Mouse (Mus musculus) embryonic facial prominence, embryonic 15.5 days (tissue): ENCODE data around the gene Pank3. TPM values are rescaled to one million over a fixed set of nuclear protein-coding genes. Genes with fewer than 3 reads are reported as not detected.
"Not testable (repeated sequence)": the region's sequence is repeated elsewhere in the genome, so short reads cannot be mapped to it uniquely, and the experiment has no call there.

ENCODE experiments used
- ATAC-seq: fragments of 200-750 bp; cut with Nextera tagmentation; 2 replicates; pipeline ENCODE4 v1.8.0; 2017; ENCODE audit warnings: low read depth, moderate TSS enrichment; ENCODE audit not compliant: insufficient number of reproducible peaks, low FRiP score, low TSS enrichment
- H3K27ac ChIP-seq: fragments of 300-500 bp; sonication (generic); replicated peaks from 2 replicates; pipeline ENCODE4 v1.5.1; 2015; ENCODE audit warnings: mild to moderate bottlenecking, inconsistent platforms
- H3K27me3 ChIP-seq: fragments of 300-500 bp; sonication (generic); 2 replicates; pipeline ENCODE4 v1.6.1; 2015; ENCODE audit warnings: inconsistent platforms
- H3K36me3 ChIP-seq: fragments of 300-500 bp; sonication (generic); 2 replicates; pipeline ENCODE4 v1.6.1; 2015; ENCODE audit warnings: mild to moderate bottlenecking, inconsistent platforms
- H3K4me1 ChIP-seq: fragments of 300-500 bp; sonication (generic); 2 replicates; pipeline ENCODE4 v1.6.1; 2015; ENCODE audit warnings: inconsistent platforms
- H3K4me2 ChIP-seq: fragments of 300-500 bp; sonication (generic); replicated peaks from 2 replicates; pipeline ENCODE4 v1.6.1; 2015; ENCODE audit warnings: mild to moderate bottlenecking, inconsistent platforms
- H3K4me3 ChIP-seq: fragments of 300-500 bp; sonication (generic); replicated peaks from 2 replicates; pipeline ENCODE4 v1.5.1; 2015; ENCODE audit warnings: mild to moderate bottlenecking, inconsistent platforms
- H3K9ac ChIP-seq: fragments of 300-500 bp; sonication (generic); 2 replicates; pipeline ENCODE4 v1.6.1; 2015; ENCODE audit warnings: inconsistent platforms
- H3K9me3 ChIP-seq: fragments of 300-500 bp; sonication (generic); replicated peaks from 2 replicates; pipeline ENCODE4 v1.6.1; 2016; ENCODE audit warnings: inconsistent platforms
- WGBS: fragments of 180-500 bp; shearing (Covaris S2); methylation state at CpG from one replicate; pipeline ENCODE4 v1.1.7; 2015; 5-methylcytosine and 5-hydroxymethylcytosine counted together
- polyA plus RNA-seq: library from polyadenylated mRNA; unstranded; fragments of >200 nt; fragmentation: Nextera tagmentation; extraction: Ambion mirVana; gene quantifications from 2 replicates; pipeline ENCODE4 v1.2.1, GENCODE M21; 2015

Pank3 gene
- polyA plus RNA-seq, 1 experiment from 2014 or later: 13.1 TPM

GRCm38 (mm10) chr11:35816316-35816715 lies 47.0 kb downstream of the Pank3 start:
- no peaks in the 10 kb centered on the region for H3K27me3 ChIP-seq
- no peak overlapping the region for H3K4me3 ChIP-seq
- WGBS: 90% methylated on average over 12 of the region's 12 CpGs
- peaks cover 94% of the 10 kb centered on the region for H3K36me3 ChIP-seq
- no peak overlapping the region for H3K9ac ChIP-seq
- H3K4me2 ChIP-seq: no peak overlapping the region
- no peak for ATAC-seq
- H3K4me1 ChIP-seq: no peaks in the 10 kb centered on the region
- no peaks in the 10 kb centered on the region for H3K9me3 ChIP-seq
- no peak overlapping the region for H3K27ac ChIP-seq

GRCm38 (mm10) chr11:35827714-35828113 lies 58.4 kb downstream of the Pank3 start:
- Histone ChIP-seq H3K27ac (no peak overlapping the region), H3K9me3 (no peaks in the 10 kb centered on the region), H3K27me3 (no peaks in the 10 kb centered on the region), H3K36me3 (peaks cover 79% of the 10 kb centered on the region), H3K4me1 (peaks cover 4% of the 10 kb centered on the region; the same call in 1 of the 2 replicates), H3K4me2 (no peak overlapping the region), H3K9ac (no peak overlapping the region), H3K4me3 (no peak overlapping the region)
- 93% methylated on average over 6 of the region's 6 CpGs for WGBS
- no peak for ATAC-seq

- H3K4me2 ChIP-seq: no peak overlapping the region
- no peak for ATAC-seq
- H3K27me3 ChIP-seq: no peaks in the 10 kb centered on the region
- peaks cover 48% of the 10 kb centered on the region for H3K36me3 ChIP-seq
- 79% methylated on average over 4 of the region's 4 CpGs for WGBS
- no peak overlapping the region for H3K4me3 ChIP-seq
- no peak overlapping the region for H3K27ac ChIP-seq
- H3K9ac ChIP-seq: no peak overlapping the region
- no peaks in the 10 kb centered on the region for H3K9me3 ChIP-seq
- H3K4me1 ChIP-seq: peaks cover 11% of the 10 kb centered on the region
Measured at GRCm38 (mm10) chr11:35832139-35832538, 62.9 kb downstream of the Pank3 start.

DNA sequence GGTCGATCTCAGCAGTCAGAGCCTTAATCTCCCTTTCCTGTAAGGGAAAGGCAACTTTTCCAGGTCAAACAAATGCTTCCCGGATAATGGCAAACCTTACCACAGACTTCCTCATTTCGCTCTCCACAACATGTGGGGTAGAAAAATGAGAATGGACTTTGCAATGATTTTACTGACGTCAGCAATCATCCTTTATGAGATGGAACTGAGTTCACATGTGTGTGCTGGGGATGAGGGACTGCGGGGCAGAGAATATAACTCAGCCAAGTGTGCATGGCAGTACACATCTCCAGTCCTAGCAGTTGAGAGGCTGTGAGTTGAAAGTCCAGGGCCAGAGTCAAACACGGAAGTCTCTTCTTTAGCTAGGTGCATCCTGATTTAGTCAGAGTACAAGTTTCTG lies 64.0 kb downstream of the Pank3 start:
- H3K4me1 ChIP-seq: peaks cover 11% of the 10 kb centered on the region
- H3K4me3 ChIP-seq: peak overlapping the region; percentile 97
- no peak for ATAC-seq
- H3K27me3 ChIP-seq: no peaks in the 10 kb centered on the region
- H3K27ac ChIP-seq: no peak overlapping the region
- no peak overlapping the region for H3K9ac ChIP-seq
- WGBS: 82% methylated on average over 6 of the region's 6 CpGs
- H3K36me3 ChIP-seq: peaks cover 36% of the 10 kb centered on the region
- H3K9me3 ChIP-seq: no peaks in the 10 kb centered on the region
- H3K4me2 ChIP-seq: peak overlapping the region; percentile 60

DNA sequence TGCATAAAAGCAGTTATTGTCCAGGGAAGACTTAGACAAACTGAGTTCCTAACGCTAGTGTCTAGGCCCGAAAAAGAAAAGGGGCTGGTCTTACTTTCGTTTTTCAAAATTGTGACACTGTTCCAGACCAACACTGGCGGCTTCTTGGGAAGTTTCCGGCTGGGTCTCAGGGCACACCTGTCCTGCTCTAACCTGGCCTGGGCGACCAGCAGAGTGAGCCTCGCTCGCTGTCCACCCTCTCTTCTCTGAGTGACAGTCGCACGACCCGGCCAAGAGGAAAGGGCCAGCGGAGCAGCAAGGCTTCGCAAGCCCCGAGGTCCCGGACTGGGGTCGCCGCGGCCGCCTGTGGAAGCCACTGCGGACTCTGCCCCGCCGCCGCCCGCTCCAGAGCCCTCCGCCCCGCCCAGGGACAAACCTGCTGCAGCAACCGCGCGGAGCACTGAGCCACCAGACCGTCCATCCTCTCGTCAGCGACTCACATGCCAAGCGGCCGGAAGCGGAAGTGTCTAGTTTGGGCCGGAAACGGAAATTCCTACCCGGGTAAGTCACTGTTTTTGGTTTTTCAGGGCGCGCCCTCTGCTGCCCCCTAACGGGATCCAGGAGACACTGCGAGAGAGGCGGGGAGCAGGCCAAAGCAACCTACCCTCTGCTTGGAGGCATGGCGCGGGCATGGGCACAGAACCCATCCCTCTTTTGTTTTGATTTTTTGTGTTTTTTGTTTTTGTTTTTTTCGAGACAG lies 64.9 kb downstream of the Pank3 start, which contains the start of gene Rars:
TSS of gene Rars (minus strand) at position 485 of the 739 bp plus-strand sequence.
- Histone ChIP-seq H3K27ac (peak within 1 kb of the TSS; percentile 66; the same call in 1 of the 2 replicates), H3K4me3 (peak within 1 kb of the TSS; percentile 97), H3K9me3 (no peaks in the 10 kb centered on the region), H3K9ac (peak within 1 kb of the TSS; percentile 88), H3K36me3 (peaks cover 28% of the 10 kb centered on the region), H3K4me1 (peaks cover 14% of the 10 kb centered on the region), H3K4me2 (peak within 1 kb of the TSS; percentile 60), H3K27me3 (no peaks in the 10 kb centered on the region)
- peak; percentile 40; the same call in 1 of the 2 replicates for ATAC-seq
- 2% methylated on average over 46 of the region's 46 CpGs for WGBS

DNA sequence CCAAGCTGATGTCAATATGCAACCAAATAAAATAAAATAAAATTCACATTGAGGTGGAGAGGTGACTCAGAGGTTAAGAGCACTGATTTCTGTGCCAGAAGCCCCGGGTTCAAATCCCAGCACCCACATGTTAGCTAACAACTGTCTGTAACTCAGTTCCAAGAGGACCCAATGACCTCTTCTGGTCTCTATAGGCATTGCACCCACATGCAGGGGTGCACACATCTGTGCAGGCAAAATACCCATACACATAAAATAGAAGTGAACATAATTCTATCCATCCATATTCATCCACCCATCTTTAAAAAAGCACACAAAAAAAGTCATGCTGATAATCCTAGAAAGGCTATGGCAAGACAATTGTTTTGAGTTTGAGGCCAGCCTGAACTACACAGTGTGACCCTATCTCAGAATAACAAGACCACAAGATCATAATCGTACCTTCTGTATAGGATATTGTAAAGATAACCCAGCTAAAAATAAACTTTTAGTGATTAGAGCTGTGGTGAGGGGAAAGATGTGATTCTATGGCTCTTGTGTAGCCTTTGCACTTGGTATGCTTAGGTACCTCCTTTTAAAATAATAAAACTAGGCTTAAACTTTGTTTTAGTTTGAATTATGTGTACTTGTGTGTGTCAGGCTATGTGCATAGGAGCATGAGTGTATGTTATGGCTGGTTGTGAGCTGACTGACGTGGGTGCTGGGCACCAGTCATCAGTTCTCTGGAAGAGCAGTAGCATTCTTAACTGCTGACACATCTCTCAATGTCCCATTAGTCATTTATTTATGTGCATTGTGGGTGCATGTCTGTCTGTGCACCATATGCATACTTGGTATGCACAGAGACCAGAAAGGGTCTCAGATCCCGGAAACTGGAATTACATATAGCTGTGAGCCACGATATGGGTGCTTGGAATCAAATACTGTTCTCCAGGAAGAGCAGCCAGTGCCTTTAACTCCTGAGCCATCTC lies 68.2 kb downstream of the Pank3 start:
- WGBS: 70% methylated on average over 5 of the region's 5 CpGs
- H3K4me3 ChIP-seq: peak overlapping the region; percentile 38; the same call in 1 of the 2 replicates

GRCm38 (mm10) chr11:35838345-35839338 lies 69.4 kb downstream of the Pank3 start:
- Histone ChIP-seq H3K9ac (no peak overlapping the region), H3K27ac (peak overlapping the region; percentile 31; the same call in 1 of the 2 replicates), H3K4me2 (peak overlapping the region; percentile 64), H3K4me1 (peaks cover 4% of the 10 kb centered on the region), H3K36me3 (no peaks in the 10 kb centered on the region), H3K4me3 (peak overlapping the region; percentile 38), H3K9me3 (no peaks in the 10 kb centered on the region), H3K27me3 (no peaks in the 10 kb centered on the region)
- 14% methylated on average over 28 of the region's 28 CpGs for WGBS
- peak; percentile 81 for ATAC-seq

More for the DNA sequence above, 68.2 kb downstream of the Pank3 start:
- H3K9ac ChIP-seq: no peak overlapping the region
- H3K27me3 ChIP-seq: no peaks in the 10 kb centered on the region
- H3K4me2 ChIP-seq: peak overlapping the region; percentile 64
- peaks cover 12% of the 10 kb centered on the region for H3K4me1 ChIP-seq
- H3K27ac ChIP-seq: peak overlapping the region; percentile 31; the same call in 1 of the 2 replicates
- no peak for ATAC-seq
- H3K36me3 ChIP-seq: peaks cover 1% of the 10 kb centered on the region
- no peaks in the 10 kb centered on the region for H3K9me3 ChIP-seq

- Histone ChIP-seq H3K27me3 (no peaks in the 10 kb centered on the region), H3K27ac (no peak overlapping the region), H3K4me3 (no peak overlapping the region), H3K9me3 (no peaks in the 10 kb centered on the region), H3K4me2 (no peak overlapping the region), H3K9ac (no peak overlapping the region), H3K4me1 (0 out of 2 replicates have a peak, but pooled peaks cover 4% of the 10 kb centered on the region), H3K36me3 (no peaks in the 10 kb centered on the region)
- 81% methylated on average over 7 of the region's 7 CpGs for WGBS
- ATAC-seq: no peak
Measured at GRCm38 (mm10) chr11:35840282-35840681, 71.0 kb downstream of the Pank3 start.

GRCm38 (mm10) chr11:35840806-35841205 lies 71.5 kb downstream of the Pank3 start:
- H3K36me3 ChIP-seq, H3K27me3 ChIP-seq, H3K4me3 ChIP-seq, H3K4me1 ChIP-seq, ATAC-seq, H3K27ac ChIP-seq, H3K4me2 ChIP-seq, H3K9ac ChIP-seq, H3K9me3 ChIP-seq: not testable (repeated sequence)
- WGBS: 89% methylated on average over 4 of the region's 4 CpGs
